In the genomic region with DNA sequence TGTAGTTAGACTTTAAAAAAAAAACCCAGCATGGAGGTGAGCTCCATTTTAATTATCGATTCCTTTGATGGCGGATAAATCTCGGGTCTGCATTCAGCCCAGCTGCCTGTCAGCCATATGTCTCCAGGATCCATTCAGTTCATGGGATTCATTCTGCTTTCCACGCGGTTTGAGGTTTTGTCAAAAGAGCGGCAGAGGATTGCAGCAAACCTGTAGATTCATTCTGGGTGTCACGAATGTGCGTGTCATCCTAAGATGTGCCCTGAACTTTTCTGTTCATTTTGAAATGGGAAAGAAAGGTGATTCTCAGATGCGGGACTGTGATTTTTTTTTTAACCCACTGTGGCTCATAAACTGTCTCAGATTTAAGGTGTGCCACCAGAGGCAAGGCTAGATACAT, we compare ENCODE assay signal across 7 mouse cellular contexts.
DNase-seq lines count a peak whose midpoint lies in the region; ATAC-seq and TF ChIP-seq lines count a peak whose summit lies in the region.

No protein-coding gene starts in this region.

- H3K9ac ChIP-seq in forebrain, embryonic 13.5 days, result peak overlapping the region; percentile 77
- no peak overlapping the region for H3K9ac ChIP-seq in intestine, postnatal 0 days (ENCODE audit: low read depth, low read length)

- H3K4me3 ChIP-seq in forebrain, embryonic 13.5 days, result peak overlapping the region; percentile 57
- peak overlapping the region; percentile 35 for H3K4me3 ChIP-seq in intestine, postnatal 0 days (ENCODE audit: low read depth, low read length)
- H3K4me3 ChIP-seq in olfactory bulb, adult 2 months (ENCODE audit: insufficient read depth, low read depth, low read length), result peak overlapping the region; percentile 57
- H3K4me3 ChIP-seq in thymus, adult 2 months (ENCODE audit: control insufficient read depth, insufficient read depth, low read length), result no peak overlapping the region

- H3K27me3 ChIP-seq in forebrain, embryonic 13.5 days, result no peaks in the 10 kb centered on the region
- H3K27me3 ChIP-seq in intestine, postnatal 0 days (replicated peaks; ENCODE audit: control insufficient read depth, insufficient read depth, low read length), result no peaks in the 10 kb centered on the region
- H3K27me3 ChIP-seq in thymus, adult 2 months (ENCODE audit: control insufficient read depth, insufficient read depth, low read length), result no peaks in the 10 kb centered on the region; the same call in 1 of the 2 replicates

- DNase-seq in left cerebral cortex, postnatal 36 days (ENCODE audit: low spot score in 2 of 2), result peak; percentile 18 to 22
- DNase-seq in left cerebral cortex, postnatal 4 days, result no peak
- no peak for DNase-seq in thymus, adult 2 months

- no peak for ATAC-seq in forebrain, embryonic 13.5 days
- no peak for ATAC-seq in intestine, postnatal 0 days
- no peak for ATAC-seq in CD4-positive, CD25-positive, alpha-beta regulatory T cell, adult 4 months

- no peak for TF ChIP-seq CTCF in intestine, postnatal 0 days (IDR thresholded peaks at IDR 0.05; ENCODE audit: low read depth)
- TF ChIP-seq CTCF in olfactory bulb, adult 2 months (IDR thresholded peaks at IDR 0.05; ENCODE audit: insufficient read depth, low read depth, low read length), result no peak
- no peak for TF ChIP-seq CTCF in thymus, adult 2 months (IDR thresholded peaks at IDR 0.05; ENCODE audit: borderline replicate concordance, control insufficient read depth, extremely low read depth, insufficient read depth, low read length, poor library complexity)

- no peaks in the 10 kb centered on the region for H3K9me3 ChIP-seq in forebrain, embryonic 13.5 days (replicated peaks)
- no peaks in the 10 kb centered on the region for H3K9me3 ChIP-seq in intestine, postnatal 0 days (ENCODE audit: control insufficient read depth)

- no peak for TF ChIP-seq POLR2A in olfactory bulb, adult 2 months (IDR thresholded peaks at IDR 0.05; ENCODE audit: insufficient read depth, low read depth, low read length)
- TF ChIP-seq POLR2A in thymus, adult 2 months (IDR thresholded peaks at IDR 0.05; ENCODE audit: control insufficient read depth, extremely low read depth, insufficient read depth, low read length, poor library complexity), result no peak

- peak overlapping the region; percentile 68 for H3K4me2 ChIP-seq in forebrain, embryonic 13.5 days
- peak overlapping the region; percentile 66 for H3K4me2 ChIP-seq in intestine, postnatal 0 days (replicated peaks; ENCODE audit: low read depth)

- 33% methylated on average over 9 of the region's 9 CpGs for WGBS in forebrain, embryonic 13.5 days
- 60% methylated on average over 9 of the region's 9 CpGs for WGBS in intestine, postnatal 0 days
- WGBS in olfactory bulb, adult 2 months, result 16% methylated on average over 9 of the region's 9 CpGs
- WGBS in thymus, adult 2 months, result 89% methylated on average over 9 of the region's 9 CpGs

- H3K27ac ChIP-seq in forebrain, embryonic 13.5 days, result peak overlapping the region; percentile 82
- H3K27ac ChIP-seq in intestine, postnatal 0 days (ENCODE audit: low read depth, low read length), result no peak overlapping the region
- H3K27ac ChIP-seq in olfactory bulb, adult 2 months (ENCODE audit: insufficient read depth, low read depth, low read length), result peak overlapping the region; percentile 26; the same call in 1 of the 2 replicates
- no peak overlapping the region for H3K27ac ChIP-seq in thymus, adult 2 months (ENCODE audit: control insufficient read depth, insufficient read depth, low read length)

- H3K4me1 ChIP-seq in forebrain, embryonic 13.5 days, result peaks cover 35% of the 10 kb centered on the region
- no peaks in the 10 kb centered on the region for H3K4me1 ChIP-seq in intestine, postnatal 0 days (replicated peaks; ENCODE audit: control insufficient read depth, insufficient read depth, low read length)
- H3K4me1 ChIP-seq in olfactory bulb, adult 2 months (ENCODE audit: control insufficient read depth, insufficient read depth, low read length), result peaks cover 5% of the 10 kb centered on the region
- no peaks in the 10 kb centered on the region for H3K4me1 ChIP-seq in thymus, adult 2 months (replicated peaks; ENCODE audit: control insufficient read depth, insufficient read depth, low read length)

- H3K36me3 ChIP-seq in forebrain, embryonic 13.5 days (ENCODE audit: poor library complexity, severe bottlenecking), result no peaks in the 10 kb centered on the region
- H3K36me3 ChIP-seq in intestine, postnatal 0 days (ENCODE audit: control insufficient read depth, insufficient read depth), result no peaks in the 10 kb centered on the region
- no peaks in the 10 kb centered on the region for H3K36me3 ChIP-seq in thymus, adult 2 months (ENCODE audit: control insufficient read depth, insufficient read depth, low read length)

- intact Hi-C loops in left cerebral cortex, postnatal 36 days (cut with DNase I), result loop anchor here (5.0 kb wide), 3 partner anchors 43 to 118 kb away; no protein-coding TSS in a partner anchor
- intact Hi-C loops in left cerebral cortex, postnatal 4 days (cut with DNase I), result loop anchor here (5.0 to 10.0 kb wide), 2 partner anchors 82 to 120 kb away; no protein-coding TSS in a partner anchor

Comparison
In these comparisons a context has a peak if more than half of its experiments do, and no peak if none do; other contexts are left out.
1. DNase-seq: peak in left cerebral cortex, postnatal 36 days (2 of 2); none in left cerebral cortex, postnatal 4 days (single experiment) and thymus, adult 2 months (single experiment).
2. H3K27ac ChIP-seq: peak in forebrain, embryonic 13.5 days (single experiment) and olfactory bulb, adult 2 months (single experiment); none in intestine, postnatal 0 days (single experiment) and thymus, adult 2 months (single experiment).